8 mouse cellular contexts compared by ENCODE assay signal in genomic region chr6:85410771-85411273, GRCm38 (mm10). TPM values are rescaled to one million over a fixed set of nuclear protein-coding genes. Genes with fewer than 3 reads are reported as not detected.
DNase-seq lines count a peak whose midpoint lies in the region; ATAC-seq and TF ChIP-seq lines count a peak whose summit lies in the region.

No protein-coding gene starts in this region.

- peaks cover 77% of the 10 kb centered on the region for H3K27me3 ChIP-seq in C2C12 (ENCODE audit: control insufficient read depth, insufficient read depth, insufficient read length)
- peaks cover 29% of the 10 kb centered on the region for H3K27me3 ChIP-seq in embryonic facial prominence, embryonic 11.5 days (ENCODE audit: control insufficient read depth, insufficient read depth, low read length)
- peaks cover 47% of the 10 kb centered on the region for H3K27me3 ChIP-seq in heart, embryonic 11.5 days (ENCODE audit: control insufficient read depth, insufficient read depth, low read length)
- H3K27me3 ChIP-seq in kidney, embryonic 14.5 days (ENCODE audit: control insufficient read depth, insufficient read depth, low read length): peaks cover 35% of the 10 kb centered on the region
- H3K27me3 ChIP-seq in liver, postnatal 0 days (ENCODE audit: insufficient read depth, low read length): peaks cover 35% of the 10 kb centered on the region
- peaks cover 42% of the 10 kb centered on the region for H3K27me3 ChIP-seq in neural tube, embryonic 15.5 days (replicated peaks)

- H3K4me3 ChIP-seq in C2C12 (ENCODE audit: insufficient read depth, poor library complexity, severe bottlenecking): no peak overlapping the region
- H3K4me3 ChIP-seq in embryonic facial prominence, embryonic 11.5 days (ENCODE audit: low read depth, low read length): no peak overlapping the region
- H3K4me3 ChIP-seq in heart, embryonic 11.5 days (ENCODE audit: low read depth, low read length): no peak overlapping the region
- no peak overlapping the region for H3K4me3 ChIP-seq in kidney, embryonic 14.5 days (ENCODE audit: low read length)
- H3K4me3 ChIP-seq in liver, postnatal 0 days (ENCODE audit: low read depth, low read length): no peak overlapping the region
- no peak overlapping the region for H3K4me3 ChIP-seq in neural tube, embryonic 15.5 days (replicated peaks)

- peaks cover 5% of the 10 kb centered on the region; the same call in 1 of the 2 replicates for H3K4me1 ChIP-seq in embryonic facial prominence, embryonic 11.5 days (ENCODE audit: control insufficient read depth, insufficient read depth, low read length)
- no peaks in the 10 kb centered on the region for H3K4me1 ChIP-seq in heart, embryonic 11.5 days (ENCODE audit: control insufficient read depth, insufficient read depth, low read length)
- no peaks in the 10 kb centered on the region for H3K4me1 ChIP-seq in kidney, embryonic 14.5 days (ENCODE audit: control insufficient read depth, insufficient read depth, low read length)
- no peaks in the 10 kb centered on the region for H3K4me1 ChIP-seq in liver, postnatal 0 days (ENCODE audit: insufficient read depth)
- H3K4me1 ChIP-seq in neural tube, embryonic 15.5 days: peaks cover 5% of the 10 kb centered on the region

- ATAC-seq in embryonic facial prominence, embryonic 11.5 days (replicated peaks; ENCODE audit: insufficient number of reproducible peaks, low FRiP score, low TSS enrichment, low read depth): peak; percentile 68
- ATAC-seq in heart, embryonic 11.5 days (replicated peaks; ENCODE audit: insufficient number of reproducible peaks, low FRiP score, low TSS enrichment): peak; percentile 60; the same call in 1 of the 2 replicates
- peak; percentile 78 for ATAC-seq in kidney, embryonic 14.5 days (ENCODE audit: low FRiP score, low TSS enrichment)
- peak; percentile 74 for ATAC-seq in liver, postnatal 0 days
- ATAC-seq in neural tube, embryonic 15.5 days (ENCODE audit: low FRiP score): peak; percentile 72
- no peak for ATAC-seq in activated CD4-positive, CD25-positive, alpha-beta regulatory T cell, adult 4 months

- H3K79me2 ChIP-seq in C2C12 (ENCODE audit: control insufficient read depth, insufficient read depth): no peaks in the 10 kb centered on the region

- DNase-seq in ZHBTc4 (ENCODE audit: low read depth, low spot score): peak; percentile 94
- peak; percentile 88 for DNase-seq in embryonic facial prominence, embryonic 11.5 days (ENCODE audit: low spot score)
- DNase-seq in liver, postnatal 0 days: peak; percentile 72

- no peak overlapping the region for H3K27ac ChIP-seq in embryonic facial prominence, embryonic 11.5 days (replicated peaks; ENCODE audit: low read depth, low read length)
- H3K27ac ChIP-seq in heart, embryonic 11.5 days (ENCODE audit: low read depth, low read length): no peak overlapping the region
- no peak overlapping the region for H3K27ac ChIP-seq in kidney, embryonic 14.5 days (ENCODE audit: low read depth, low read length)
- H3K27ac ChIP-seq in liver, postnatal 0 days (ENCODE audit: low read depth): no peak overlapping the region
- no peak overlapping the region for H3K27ac ChIP-seq in neural tube, embryonic 15.5 days (replicated peaks)

- no peaks in the 10 kb centered on the region for H3K9me3 ChIP-seq in embryonic facial prominence, embryonic 11.5 days (replicated peaks; ENCODE audit: control insufficient read depth, low read length)
- no peaks in the 10 kb centered on the region for H3K9me3 ChIP-seq in heart, embryonic 11.5 days (replicated peaks; ENCODE audit: control insufficient read depth, low read length)
- no peaks in the 10 kb centered on the region for H3K9me3 ChIP-seq in kidney, embryonic 14.5 days (ENCODE audit: control insufficient read depth, low read length)
- no peaks in the 10 kb centered on the region for H3K9me3 ChIP-seq in liver, postnatal 0 days (ENCODE audit: low read length)
- H3K9me3 ChIP-seq in neural tube, embryonic 15.5 days (replicated peaks): no peaks in the 10 kb centered on the region

- TF ChIP-seq CTCF in C2C12 (IDR thresholded peaks at IDR 0.05; ENCODE audit: control insufficient read depth, insufficient read depth, insufficient read length): peak; percentile 69
- peak; percentile 71 for TF ChIP-seq CTCF in liver, postnatal 0 days (IDR thresholded peaks at IDR 0.05; ENCODE audit: low read depth)

- TF ChIP-seq EP300 in liver, postnatal 0 days (IDR thresholded peaks at IDR 0.05; ENCODE audit: low read depth): no peak

- no peak overlapping the region for H3K9ac ChIP-seq in embryonic facial prominence, embryonic 11.5 days (replicated peaks; ENCODE audit: low read length)
- H3K9ac ChIP-seq in heart, embryonic 11.5 days (ENCODE audit: low read depth, low read length): no peak overlapping the region
- no peak overlapping the region for H3K9ac ChIP-seq in kidney, embryonic 14.5 days (ENCODE audit: low read depth, low read length)
- no peak overlapping the region for H3K9ac ChIP-seq in liver, postnatal 0 days (replicated peaks)
- H3K9ac ChIP-seq in neural tube, embryonic 15.5 days (replicated peaks): no peak overlapping the region

- H3K79me3 ChIP-seq in C2C12 (ENCODE audit: low read depth): no peaks in the 10 kb centered on the region

- no peaks in the 10 kb centered on the region for H3K36me3 ChIP-seq in C2C12 (ENCODE audit: control insufficient read depth, insufficient read depth)
- no peaks in the 10 kb centered on the region for H3K36me3 ChIP-seq in embryonic facial prominence, embryonic 11.5 days (replicated peaks; ENCODE audit: control insufficient read depth, insufficient read depth, low read depth, low read length)
- H3K36me3 ChIP-seq in heart, embryonic 11.5 days (ENCODE audit: control insufficient read depth, insufficient read depth, low read length): no peaks in the 10 kb centered on the region
- no peaks in the 10 kb centered on the region for H3K36me3 ChIP-seq in kidney, embryonic 14.5 days (ENCODE audit: control insufficient read depth, insufficient read depth, low read length)
- no peaks in the 10 kb centered on the region for H3K36me3 ChIP-seq in liver, postnatal 0 days (replicated peaks; ENCODE audit: insufficient read depth, low read length)
- H3K36me3 ChIP-seq in neural tube, embryonic 15.5 days: no peaks in the 10 kb centered on the region

- H3ac ChIP-seq in C2C12 (ENCODE audit: control insufficient read depth, insufficient read length, low read depth): no peak overlapping the region

- H3K4me2 ChIP-seq in embryonic facial prominence, embryonic 11.5 days (ENCODE audit: low read depth, low read length): no peak overlapping the region
- no peak overlapping the region for H3K4me2 ChIP-seq in heart, embryonic 11.5 days
- H3K4me2 ChIP-seq in kidney, embryonic 14.5 days (replicated peaks; ENCODE audit: low read depth, low read length): no peak overlapping the region; the same call in 1 of the 2 replicates
- no peak overlapping the region for H3K4me2 ChIP-seq in liver, postnatal 0 days (ENCODE audit: low read depth, low read length)
- 0 out of 2 replicates have a peak overlapping the region, but pooled peaks have one; percentile 13 for H3K4me2 ChIP-seq in neural tube, embryonic 15.5 days

- WGBS in embryonic facial prominence, embryonic 11.5 days: 9% methylated on average over 13 of the region's 13 CpGs
- WGBS in heart, embryonic 11.5 days (ENCODE audit: insufficient replicate concordance): 10% methylated on average over 13 of the region's 13 CpGs
- 10% methylated on average over 13 of the region's 13 CpGs for WGBS in kidney, embryonic 14.5 days
- 11% methylated on average over 13 of the region's 13 CpGs for WGBS in liver, postnatal 0 days (ENCODE audit: insufficient replicate concordance)
- WGBS in neural tube, embryonic 15.5 days: 8% methylated on average over 13 of the region's 13 CpGs

RNA-seq across cellular contexts. Expression of gene Noto, which starts 12.9 kb away (rescaled TPM):
- polyA plus RNA-seq in C2C12 (2012; fragmentation: generic; extraction: Trizol): not detected
- not detected in 2 replicates for polyA plus RNA-seq in embryonic facial prominence, embryonic 11.5 days (2014; fragmentation: Nextera tagmentation; extraction: Ambion mirVana)
- polyA plus RNA-seq in heart, embryonic 11.5 days (2014; fragmentation: Nextera tagmentation; extraction: Ambion mirVana): not detected in 2 replicates
- not detected in 2 replicates for polyA plus RNA-seq in kidney, embryonic 14.5 days (2014; fragmentation: Nextera tagmentation; extraction: Ambion mirVana)
- polyA plus RNA-seq in liver, postnatal 0 days (2015; fragmentation: Nextera tagmentation; extraction: Ambion mirVana): not detected in 2 replicates
- polyA plus RNA-seq in neural tube, embryonic 15.5 days (2015; fragmentation: Nextera tagmentation; extraction: Ambion mirVana): not detected in 2 replicates
- polyA plus RNA-seq in activated CD4-positive, CD25-positive, alpha-beta regulatory T cell, adult 4 months (2017; shearing (Covaris generic)): not detected

RNA-seq across cellular contexts. Expression of gene Smyd5, which starts 21.0 kb away (rescaled TPM):
- polyA plus RNA-seq in C2C12 (2012; fragmentation: generic; extraction: Trizol): 67.0 TPM
- polyA plus RNA-seq in embryonic facial prominence, embryonic 11.5 days (2014; fragmentation: Nextera tagmentation; extraction: Ambion mirVana): 56.3 and 56.4 TPM in 2 replicates
- 38.8 and 42.5 TPM in 2 replicates for polyA plus RNA-seq in heart, embryonic 11.5 days (2014; fragmentation: Nextera tagmentation; extraction: Ambion mirVana)
- polyA plus RNA-seq in kidney, embryonic 14.5 days (2014; fragmentation: Nextera tagmentation; extraction: Ambion mirVana): 54.8 and 68.4 TPM in 2 replicates
- 9.6 and 11.3 TPM in 2 replicates for polyA plus RNA-seq in liver, postnatal 0 days (2015; fragmentation: Nextera tagmentation; extraction: Ambion mirVana)
- polyA plus RNA-seq in neural tube, embryonic 15.5 days (2015; fragmentation: Nextera tagmentation; extraction: Ambion mirVana): 75.6 and 79.1 TPM in 2 replicates
- polyA plus RNA-seq in activated CD4-positive, CD25-positive, alpha-beta regulatory T cell, adult 4 months (2017; shearing (Covaris generic)): 10 to 100 TPM; 21.2 to 27.0 TPM

RNA-seq across cellular contexts. Expression of gene Rab11fip5, which starts 36.4 kb away (rescaled TPM):
- 6.6 TPM for polyA plus RNA-seq in C2C12 (2012; fragmentation: generic; extraction: Trizol)
- polyA plus RNA-seq in embryonic facial prominence, embryonic 11.5 days (2014; fragmentation: Nextera tagmentation; extraction: Ambion mirVana): 3.1 TPM in 2 replicates
- 16.1 and 17.5 TPM in 2 replicates for polyA plus RNA-seq in heart, embryonic 11.5 days (2014; fragmentation: Nextera tagmentation; extraction: Ambion mirVana)
- polyA plus RNA-seq in kidney, embryonic 14.5 days (2014; fragmentation: Nextera tagmentation; extraction: Ambion mirVana): 7.7 and 9.0 TPM in 2 replicates
- polyA plus RNA-seq in liver, postnatal 0 days (2015; fragmentation: Nextera tagmentation; extraction: Ambion mirVana): 1.1 TPM in 2 replicates
- 22.5 and 24.3 TPM in 2 replicates for polyA plus RNA-seq in neural tube, embryonic 15.5 days (2015; fragmentation: Nextera tagmentation; extraction: Ambion mirVana)
- polyA plus RNA-seq in activated CD4-positive, CD25-positive, alpha-beta regulatory T cell, adult 4 months (2017; shearing (Covaris generic)): under 1 TPM; 0.15 to 0.29 TPM

RNA-seq across cellular contexts. Expression of gene Cct7, which starts 40.5 kb away (rescaled TPM):
- 531 TPM for polyA plus RNA-seq in C2C12 (2012; fragmentation: generic; extraction: Trizol)
- polyA plus RNA-seq in embryonic facial prominence, embryonic 11.5 days (2014; fragmentation: Nextera tagmentation; extraction: Ambion mirVana): 713 and 720 TPM in 2 replicates
- 445 and 477 TPM in 2 replicates for polyA plus RNA-seq in heart, embryonic 11.5 days (2014; fragmentation: Nextera tagmentation; extraction: Ambion mirVana)
- polyA plus RNA-seq in kidney, embryonic 14.5 days (2014; fragmentation: Nextera tagmentation; extraction: Ambion mirVana): 545 and 576 TPM in 2 replicates
- polyA plus RNA-seq in liver, postnatal 0 days (2015; fragmentation: Nextera tagmentation; extraction: Ambion mirVana): 146 and 157 TPM in 2 replicates
- 559 and 582 TPM in 2 replicates for polyA plus RNA-seq in neural tube, embryonic 15.5 days (2015; fragmentation: Nextera tagmentation; extraction: Ambion mirVana)
- 100 to 1,000 TPM; 290 to 307 TPM for polyA plus RNA-seq in activated CD4-positive, CD25-positive, alpha-beta regulatory T cell, adult 4 months (2017; shearing (Covaris generic))

RNA-seq across cellular contexts. Expression of gene Pradc1, which starts 40.9 kb away (rescaled TPM):
- 35.6 TPM for polyA plus RNA-seq in C2C12 (2012; fragmentation: generic; extraction: Trizol)
- polyA plus RNA-seq in embryonic facial prominence, embryonic 11.5 days (2014; fragmentation: Nextera tagmentation; extraction: Ambion mirVana): 23.5 and 23.7 TPM in 2 replicates
- 21.2 and 34.4 TPM in 2 replicates for polyA plus RNA-seq in heart, embryonic 11.5 days (2014; fragmentation: Nextera tagmentation; extraction: Ambion mirVana)
- 23.3 and 37.8 TPM in 2 replicates for polyA plus RNA-seq in kidney, embryonic 14.5 days (2014; fragmentation: Nextera tagmentation; extraction: Ambion mirVana)
- polyA plus RNA-seq in liver, postnatal 0 days (2015; fragmentation: Nextera tagmentation; extraction: Ambion mirVana): 16.6 and 17.2 TPM in 2 replicates
- 27.4 and 32.7 TPM in 2 replicates for polyA plus RNA-seq in neural tube, embryonic 15.5 days (2015; fragmentation: Nextera tagmentation; extraction: Ambion mirVana)
- 10 to 100 TPM; 17.9 to 24.1 TPM for polyA plus RNA-seq in activated CD4-positive, CD25-positive, alpha-beta regulatory T cell, adult 4 months (2017; shearing (Covaris generic))
